Mouse (Mus musculus): ENCODE measurements around the gene Sf3a1.

DNA sequence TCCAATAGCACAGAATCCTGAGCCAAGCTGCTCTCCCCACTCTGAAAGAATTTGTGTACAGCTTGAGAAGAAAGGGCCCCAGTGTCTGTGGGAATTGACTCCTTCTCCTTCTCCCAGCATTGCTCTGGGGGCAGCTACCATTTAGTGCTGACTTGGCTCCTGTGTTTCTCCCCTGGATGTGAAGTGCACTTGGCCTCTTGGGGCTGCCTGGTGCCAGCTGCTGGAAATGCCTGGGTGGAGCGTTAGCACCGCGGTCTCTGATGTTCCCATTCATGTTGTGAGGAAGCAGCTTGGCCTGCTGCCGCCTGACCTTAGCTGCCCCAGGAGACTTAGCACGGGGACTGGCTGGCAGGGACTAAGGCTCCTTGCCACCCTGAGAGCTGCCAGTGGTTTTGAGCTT lies 14.4 kb downstream of the Sf3a1 start:
- no peak for TF ChIP-seq USF2 (IDR thresholded peaks at IDR 0.05; ENCODE audit: borderline replicate concordance in 1 of 2, insufficient read depth in 1 of 2, low read depth in 1 of 2, low read length in 2 of 2)
- TF ChIP-seq KAT2A (conservative IDR thresholded peaks at IDR 0.05; ENCODE audit: low read depth, low read length), result no peak
- no peak for TF ChIP-seq MYB (IDR thresholded peaks at IDR 0.05; ENCODE audit: low read depth, low read length)
- TF ChIP-seq POLR2A (IDR thresholded peaks at IDR 0.05; ENCODE audit: control insufficient read depth in 1 of 2, insufficient read depth in 1 of 2, low read depth in 1 of 2, low read length in 2 of 2, poor library complexity in 1 of 2), result no peak
- TF ChIP-seq EP300 (IDR thresholded peaks at IDR 0.05; ENCODE audit: low read depth in 1 of 2, low read length in 2 of 2), result no peak
- TF ChIP-seq ELF1 (IDR thresholded peaks at IDR 0.05; ENCODE audit: low read depth, low read length), result no peak
